Mouse (Mus musculus): ENCODE data around the gene Emb. TPM values are rescaled to one million over a fixed set of nuclear protein-coding genes. Genes with fewer than 3 reads are reported as not detected.

Gene Emb
- total and polyA plus RNA-seq, 3 experiments = 0.43 to 1.7 TPM; not detected in 1

DNA sequence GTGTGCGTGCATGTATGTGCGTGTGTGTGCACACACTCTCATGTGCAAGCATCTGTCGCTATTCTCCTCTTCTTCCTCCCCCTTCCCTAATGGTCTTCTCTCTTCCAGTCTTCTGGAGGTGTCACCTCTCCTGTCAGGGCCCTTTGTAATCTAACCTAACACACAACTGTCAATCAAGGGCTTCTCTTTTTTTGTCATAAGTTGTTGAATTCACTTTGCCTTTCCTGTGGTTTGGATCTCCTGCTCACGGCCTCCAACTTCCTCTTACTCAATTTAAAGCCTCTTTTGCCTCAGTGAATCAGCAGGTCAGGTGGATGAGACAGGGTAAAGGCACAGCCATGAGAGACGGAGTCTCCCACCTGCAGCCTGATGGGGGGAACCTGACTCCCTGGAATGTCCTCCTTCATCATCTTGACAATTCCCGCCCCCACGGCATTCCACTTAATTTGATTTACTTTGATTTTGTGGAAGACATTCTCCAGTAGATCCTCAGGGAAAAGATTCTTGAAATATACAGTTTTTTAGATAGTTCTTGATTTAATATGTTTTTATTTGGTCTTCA, 14.8 kb upstream of the Emb start:
- no peak overlapping the region for H3K4me3 ChIP-seq (ENCODE audit: control insufficient read depth in 1 of 2, insufficient read depth in 1 of 2, low read depth in 2 of 2, low read length in 2 of 2)
- H3K4me1 ChIP-seq (ENCODE audit: control insufficient read depth in 1 of 2, insufficient read depth in 2 of 2, low read length in 2 of 2) = no peaks in the 10 kb centered on the region
- H3K36me3 ChIP-seq (ENCODE audit: control insufficient read depth in 1 of 2, insufficient read depth in 2 of 2, low read length in 2 of 2) = no peaks in the 10 kb centered on the region
- no peaks in the 10 kb centered on the region; a peak in 1 of 4 replicates for H3K27me3 ChIP-seq (ENCODE audit: control insufficient read depth in 1 of 2, insufficient read depth in 2 of 2, low read length in 2 of 2)
- no peaks in the 10 kb centered on the region for H3K9me3 ChIP-seq (replicated peaks; ENCODE audit: insufficient read depth, low read length)
- TF ChIP-seq NRF1 (IDR thresholded peaks at IDR 0.05; ENCODE audit: insufficient read depth, low read depth, low read length, poor library complexity, severe bottlenecking) (no peak), TCF12 (IDR thresholded peaks at IDR 0.05; ENCODE audit: low read depth, low read length) (no peak), GABPA (IDR thresholded peaks at IDR 0.05; ENCODE audit: low read depth, low read length) (no peak), ZKSCAN1 (IDR thresholded peaks at IDR 0.05; ENCODE audit: low read depth, low read length) (no peak), ZNF384 (IDR thresholded peaks at IDR 0.05; ENCODE audit: low read depth, low read length) (no peak), GATA1 (IDR thresholded peaks at IDR 0.05; ENCODE audit: low read depth, low read length) (no peak), ELF1 (IDR thresholded peaks at IDR 0.05; ENCODE audit: low read depth, low read length) (no peak), MAX (IDR thresholded peaks at IDR 0.05; ENCODE audit: low read length) (no peak), TBP (IDR thresholded peaks at IDR 0.05; ENCODE audit: low read depth, low read length) (no peak), POLR2AphosphoS2 (IDR thresholded peaks at IDR 0.05; ENCODE audit: low read length) (no peak), MXI1 (IDR thresholded peaks at IDR 0.05; ENCODE audit: low read depth, low read length) (no peak), POLR2A (IDR thresholded peaks at IDR 0.05; ENCODE audit: control insufficient read depth in 1 of 2, insufficient read depth in 1 of 2, low read depth in 1 of 2, low read length in 2 of 2, poor library complexity in 1 of 2) (no peak), CHD1 (IDR thresholded peaks at IDR 0.05; ENCODE audit: low read depth, low read length) (no peak), SMC3 (IDR thresholded peaks at IDR 0.05; ENCODE audit: low read depth, low read length) (no peak), MAFK (IDR thresholded peaks at IDR 0.05; ENCODE audit: borderline replicate concordance, low read depth, low read length) (no peak)
- no peak overlapping the region for H3K27ac ChIP-seq (ENCODE audit: control insufficient read depth, low read depth, low read length)
- no peak for DNase-seq (ENCODE audit: low read depth, low spot score)
- no peak overlapping the region for H3K9ac ChIP-seq (ENCODE audit: control insufficient read depth, low read depth, low read length, poor library complexity, severe bottlenecking)
- H3K79me2 ChIP-seq (ENCODE audit: control insufficient read depth, insufficient read depth, low read length, poor library complexity) = no peaks in the 10 kb centered on the region

DNA sequence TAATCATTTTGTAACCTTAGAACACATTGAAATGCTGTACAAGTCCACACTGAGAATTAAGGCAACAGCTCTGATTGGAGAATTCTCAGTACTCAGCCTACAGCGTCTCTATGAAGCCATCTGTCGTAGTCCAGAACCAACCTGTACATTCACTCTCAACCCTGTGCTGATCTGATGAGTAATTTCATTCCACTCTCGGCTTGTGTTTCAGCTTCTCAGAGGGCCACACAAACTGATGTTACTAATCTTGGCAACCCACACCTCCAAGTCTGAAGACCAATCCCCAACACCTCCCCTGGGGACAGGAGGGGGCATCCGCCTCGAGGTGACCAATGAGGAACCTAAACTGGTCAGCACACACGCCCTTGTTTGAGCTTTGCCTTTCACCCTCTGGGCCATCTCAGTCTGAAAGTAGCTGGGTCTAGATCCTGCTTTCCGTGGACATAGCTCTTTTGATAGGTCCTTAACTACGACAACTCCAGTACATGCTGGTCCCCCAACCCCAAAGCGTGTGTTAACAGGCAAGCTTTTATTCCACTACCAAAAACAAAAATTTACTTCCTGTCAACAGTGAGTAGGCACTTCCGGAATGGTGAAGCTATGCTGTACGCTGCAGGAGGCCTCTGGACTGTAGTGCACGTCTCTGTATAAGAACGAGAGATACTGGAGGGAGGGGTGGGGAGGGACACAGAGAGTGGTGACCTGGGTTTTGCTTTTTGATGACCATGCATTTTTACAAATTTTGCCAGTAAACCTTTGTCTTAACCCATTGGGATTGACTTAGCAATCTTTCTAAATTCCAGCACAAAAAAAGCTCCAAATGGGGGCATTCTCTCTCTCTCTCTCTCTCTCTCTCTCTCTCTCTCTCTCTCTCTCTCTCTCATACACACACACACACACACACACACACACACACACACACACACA, 12.5 kb upstream of the Emb start:
- H3K9me3 ChIP-seq (replicated peaks; ENCODE audit: insufficient read depth, low read length) = no peaks in the 10 kb centered on the region
- H3K36me3 ChIP-seq (ENCODE audit: control insufficient read depth in 1 of 2, insufficient read depth in 2 of 2, low read length in 2 of 2) = no peaks in the 10 kb centered on the region
- no peak for DNase-seq (ENCODE audit: low read depth, low spot score)
- H3K79me2 ChIP-seq (ENCODE audit: control insufficient read depth, insufficient read depth, low read length, poor library complexity) = no peaks in the 10 kb centered on the region
- TF ChIP-seq TCF12 (IDR thresholded peaks at IDR 0.05; ENCODE audit: low read depth, low read length) (no peak), CTCF (IDR thresholded peaks at IDR 0.05 in 2 of 3, conservative IDR thresholded peaks at IDR 0.05 in 1 of 3; ENCODE audit: control insufficient read depth in 1 of 3, insufficient read depth in 1 of 3, low read depth in 2 of 3, low read length in 3 of 3, poor library complexity in 1 of 3, severe bottlenecking in 1 of 3) (no peak), ZNF384 (IDR thresholded peaks at IDR 0.05; ENCODE audit: low read depth, low read length) (no peak), MXI1 (IDR thresholded peaks at IDR 0.05; ENCODE audit: low read depth, low read length) (no peak), CHD2 (IDR thresholded peaks at IDR 0.05; ENCODE audit: low read length) (no peak), BHLHE40 (IDR thresholded peaks at IDR 0.05; ENCODE audit: borderline replicate concordance, low read depth, low read length) (no peak), TBP (IDR thresholded peaks at IDR 0.05; ENCODE audit: low read depth, low read length) (no peak), POLR2A (IDR thresholded peaks at IDR 0.05; ENCODE audit: control insufficient read depth in 1 of 2, insufficient read depth in 1 of 2, low read depth in 1 of 2, low read length in 2 of 2, poor library complexity in 1 of 2) (no peak), GABPA (IDR thresholded peaks at IDR 0.05; ENCODE audit: low read depth, low read length) (no peak), CHD1 (IDR thresholded peaks at IDR 0.05; ENCODE audit: low read depth, low read length) (no peak), MYC (IDR thresholded peaks at IDR 0.05; ENCODE audit: low read depth, low read length) (no peak), POLR2AphosphoS2 (IDR thresholded peaks at IDR 0.05; ENCODE audit: low read length) (no peak), KAT2A (conservative IDR thresholded peaks at IDR 0.05; ENCODE audit: low read depth, low read length) (no peak), ETS1 (IDR thresholded peaks at IDR 0.05; ENCODE audit: low read depth, low read length) (no peak), POLR2AphosphoS5 (IDR thresholded peaks at IDR 0.05; ENCODE audit: borderline replicate concordance, low read depth, low read length) (no peak), MAFK (IDR thresholded peaks at IDR 0.05; ENCODE audit: borderline replicate concordance, low read depth, low read length) (no peak), UBTF (IDR thresholded peaks at IDR 0.05; ENCODE audit: borderline replicate concordance, insufficient read depth, low read depth, low read length) (no peak), ELF1 (IDR thresholded peaks at IDR 0.05; ENCODE audit: low read depth, low read length) (no peak)
- no peak overlapping the region for H3K9ac ChIP-seq (ENCODE audit: control insufficient read depth, low read depth, low read length, poor library complexity, severe bottlenecking)
- H3K4me3 ChIP-seq (ENCODE audit: control insufficient read depth in 1 of 2, insufficient read depth in 1 of 2, low read depth in 2 of 2, low read length in 2 of 2) = no peak overlapping the region
- H3K27me3 ChIP-seq (ENCODE audit: control insufficient read depth in 1 of 2, insufficient read depth in 2 of 2, low read length in 2 of 2) = no peaks in the 10 kb centered on the region; a peak in 1 of 4 replicates
- H3K4me1 ChIP-seq (ENCODE audit: control insufficient read depth in 1 of 2, insufficient read depth in 2 of 2, low read length in 2 of 2) = no peaks in the 10 kb centered on the region
- no peak overlapping the region for H3K27ac ChIP-seq (ENCODE audit: control insufficient read depth, low read depth, low read length)

Measured in MEL (cell line).